Mouse (Mus musculus) thymus, adult 2 months (tissue): ENCODE measurements around the gene Sprr1a. TPM values are rescaled to one million over a fixed set of nuclear protein-coding genes. Genes with fewer than 3 reads are reported as not detected.
"Not testable (repeated sequence)": the region's sequence is repeated elsewhere in the genome, so short reads cannot be mapped to it uniquely, and the experiment has no call there.

Experiments
- DNase-seq: peaks from one replicate; pipeline ENCODE4 v3.0.0; 2021
- H3K27ac ChIP-seq: fragments of 200-500 bp; 2 replicates; pipeline ENCODE4 v1.5.1; 2012; ENCODE audit warnings: low read length, control low read depth; ENCODE audit not compliant: control insufficient read depth, insufficient read depth
- H3K27me3 ChIP-seq: fragments of 200-500 bp; 2 replicates; pipeline ENCODE4 v1.6.1; 2012; ENCODE audit warnings: mild to moderate bottlenecking, low read length, moderate library complexity, mixed read lengths; ENCODE audit not compliant: control insufficient read depth, insufficient read depth
- H3K36me3 ChIP-seq: fragments of 200-500 bp; 2 replicates; pipeline ENCODE4 v1.6.1; 2012; ENCODE audit warnings: mild to moderate bottlenecking, low read length, moderate library complexity; ENCODE audit not compliant: control insufficient read depth, insufficient read depth
- H3K4me1 ChIP-seq: fragments of 200-500 bp; replicated peaks from 2 replicates; pipeline ENCODE4 v1.6.1; 2012; ENCODE audit warnings: low read length; ENCODE audit not compliant: control insufficient read depth, insufficient read depth
- H3K4me3 ChIP-seq: fragments of 200-500 bp; 2 replicates; pipeline ENCODE4 v1.5.1; 2012; ENCODE audit warnings: mild to moderate bottlenecking, low read length, control low read depth, moderate library complexity; ENCODE audit not compliant: control insufficient read depth, insufficient read depth
- CTCF ChIP-seq: fragments of 200-500 bp; IDR thresholded peaks from 2 replicates; pipeline ENCODE4 v1.5.1; 2012; ENCODE audit warnings: mild to moderate bottlenecking, control low read depth, low read length, moderate library complexity, borderline replicate concordance; ENCODE audit not compliant: control insufficient read depth, poor library complexity, insufficient read depth; ENCODE audit errors: extremely low read depth
- POLR2A ChIP-seq: fragments of 200-500 bp; IDR thresholded peaks from 2 replicates; pipeline ENCODE4 v1.6.1; 2012; ENCODE audit warnings: mild to moderate bottlenecking, low read length, control low read depth, moderate library complexity; ENCODE audit not compliant: control insufficient read depth, poor library complexity, insufficient read depth; ENCODE audit errors: extremely low read depth
- WGBS: fragments of 180-500 bp; shearing (Covaris S2); methylation state at CpG from one replicate; pipeline ENCODE4 v1.1.7; 2018; 5-methylcytosine and 5-hydroxymethylcytosine counted together
- polyA plus RNA-seq: library from polyadenylated mRNA; depleted of rRNA; stranded (reverse); fragments of >200 nt; gene quantifications from 2 replicates; pipeline ENCODE4 v1.2.3, GENCODE M21; 2012

Sprr1a gene
- polyA plus RNA-seq, 1 experiment: 34.5 TPM

GRCm38 (mm10) chr3:92486307-92486706 lies 612 bp upstream of the Sprr1a start:
- no peak for TF ChIP-seq POLR2A
- no peak for TF ChIP-seq CTCF
- Histone ChIP-seq H3K27ac (no peak overlapping the region), H3K4me3 (no peak overlapping the region), H3K36me3 (no peaks in the 10 kb centered on the region), H3K27me3 (no peaks in the 10 kb centered on the region), H3K4me1 (no peaks in the 10 kb centered on the region)
- DNase-seq: no peak
- WGBS: 17% methylated on average over 1 of the region's 1 CpGs

- not testable (repeated sequence) for H3K4me3 ChIP-seq, H3K27ac ChIP-seq, H3K36me3 ChIP-seq, H3K27me3 ChIP-seq, H3K4me1 ChIP-seq, DNase-seq
Observed at GRCm38 (mm10) chr3:92481249-92481648, 4.4 kb downstream of the Sprr1a start.

- 92% methylated on average over 2 of the region's 2 CpGs for WGBS
- no peak for TF ChIP-seq POLR2A
- no peak for TF ChIP-seq CTCF
Observed at GRCm38 (mm10) chr3:92470111-92470510, 15.6 kb downstream of the Sprr1a start.

GRCm38 (mm10) chr3:92467424-92467823 lies 18.3 kb downstream of the Sprr1a start:
- no peaks in the 10 kb centered on the region for H3K36me3 ChIP-seq
- H3K4me1 ChIP-seq: no peaks in the 10 kb centered on the region
- no peak for TF ChIP-seq CTCF
- no peak for TF ChIP-seq POLR2A
- no peak for DNase-seq
- no peaks in the 10 kb centered on the region for H3K27me3 ChIP-seq
- H3K27ac ChIP-seq: no peak overlapping the region
- no peak overlapping the region for H3K4me3 ChIP-seq

More at GRCm38 (mm10) chr3:92470111-92470510, 15.6 kb downstream of the Sprr1a start:
- Histone ChIP-seq H3K36me3 (no peaks in the 10 kb centered on the region), H3K27me3 (no peaks in the 10 kb centered on the region), H3K27ac (no peak overlapping the region), H3K4me3 (no peak overlapping the region), H3K4me1 (no peaks in the 10 kb centered on the region)
- no peak for DNase-seq

GRCm38 (mm10) chr3:92466576-92466975 lies 19.1 kb downstream of the Sprr1a start:
- TF ChIP-seq CTCF: no peak
- no peak for TF ChIP-seq POLR2A
- Histone ChIP-seq H3K27ac (no peak overlapping the region), H3K4me1 (no peaks in the 10 kb centered on the region), H3K4me3 (no peak overlapping the region), H3K36me3 (no peaks in the 10 kb centered on the region), H3K27me3 (no peaks in the 10 kb centered on the region)
- 91% methylated on average over 1 of the region's 1 CpGs for WGBS
- DNase-seq: no peak

- Histone ChIP-seq H3K4me1 (no peaks in the 10 kb centered on the region), H3K36me3 (no peaks in the 10 kb centered on the region), H3K4me3 (no peak within 1 kb of the TSS), H3K27me3 (no peaks in the 10 kb centered on the region), H3K27ac (no peak within 1 kb of the TSS)
- DNase-seq: no peak
- WGBS: 82% methylated on average over 2 of the region's 2 CpGs
- TF ChIP-seq POLR2A: no peak
- no peak for TF ChIP-seq CTCF
Observed at GRCm38 (mm10) chr3:92458620-92459019, 27.1 kb downstream of the Sprr1a start, which contains the start of gene Sprr3. Sprr3 (minus strand) TSS chr3:92458720.

- Histone ChIP-seq H3K27me3 (no peaks in the 10 kb centered on the region), H3K27ac (no peak overlapping the region), H3K36me3 (no peaks in the 10 kb centered on the region), H3K4me1 (no peaks in the 10 kb centered on the region), H3K4me3 (no peak overlapping the region)
- 94% methylated on average over 5 of the region's 5 CpGs for WGBS
- TF ChIP-seq CTCF (no peak), POLR2A (no peak)
- no peak for DNase-seq
Observed at GRCm38 (mm10) chr3:92455151-92455550, 30.5 kb downstream of the Sprr1a start.

GRCm38 (mm10) chr3:92440177-92440576 lies 45.5 kb downstream of the Sprr1a start:
- no peak for DNase-seq
- Histone ChIP-seq H3K27ac (no peak overlapping the region), H3K4me3 (no peak overlapping the region), H3K36me3 (no peaks in the 10 kb centered on the region), H3K4me1 (no peaks in the 10 kb centered on the region), H3K27me3 (no peaks in the 10 kb centered on the region)
- TF ChIP-seq POLR2A (no peak), CTCF (no peak)
- 88% methylated on average over 3 of the region's 3 CpGs for WGBS
